Mouse (Mus musculus) naive thymus-derived CD4-positive, alpha-beta T cell, adult 2 months (primary cell): ENCODE measurements around the gene Gm20388.

Source experiments
- DNase-seq: peaks from one replicate; pipeline ENCODE4 v3.0.0-alpha.2; 2011; ENCODE audit warnings: low read depth

Gene Gm20388

GRCm38 (mm10) chr8:121903977-121904376 is 1993.3 kb downstream of the Gm20388 start:
- no peak for DNase-seq

- no peak for DNase-seq
Measured at GRCm38 (mm10) chr8:121904999-121905398, 1994.4 kb downstream of the Gm20388 start.

- DNase-seq: no peak
Measured at GRCm38 (mm10) chr8:121905420-121905819, 1994.8 kb downstream of the Gm20388 start.

GRCm38 (mm10) chr8:121905864-121906263 is 1995.2 kb downstream of the Gm20388 start:
- no peak for DNase-seq

GRCm38 (mm10) chr8:121906542-121907512 is 1996.2 kb downstream of the Gm20388 start:
- peak; percentile 73 for DNase-seq

- peak; percentile 98 for DNase-seq
Measured at GRCm38 (mm10) chr8:121907587-121908248, 1997.1 kb downstream of the Gm20388 start, which contains the start of gene Slc7a5. Slc7a5 (minus strand) TSS chr8:121907694.

GRCm38 (mm10) chr8:121908378-121909147 is 1997.9 kb downstream of the Gm20388 start:
- DNase-seq: no peak

- DNase-seq: peak; percentile 30
Measured at GRCm38 (mm10) chr8:121909148-121909541, 1998.5 kb downstream of the Gm20388 start.

- DNase-seq: peak; percentile 92
Measured at GRCm38 (mm10) chr8:121909663-121910062, 1999.0 kb downstream of the Gm20388 start.

GRCm38 (mm10) chr8:121911400-121911799 is 2000.8 kb downstream of the Gm20388 start:
- no peak for DNase-seq

- no peak for DNase-seq
Measured at GRCm38 (mm10) chr8:121911987-121912386, 2001.3 kb downstream of the Gm20388 start.

GRCm38 (mm10) chr8:121912831-121913230 is 2002.2 kb downstream of the Gm20388 start:
- no peak for DNase-seq

- DNase-seq: no peak
Measured at GRCm38 (mm10) chr8:121913378-121913777, 2002.7 kb downstream of the Gm20388 start.

GRCm38 (mm10) chr8:121919158-121919557 is 2008.5 kb downstream of the Gm20388 start:
- no peak for DNase-seq

GRCm38 (mm10) chr8:121919731-121920130 is 2009.1 kb downstream of the Gm20388 start:
- DNase-seq: no peak

GRCm38 (mm10) chr8:121921582-121921981 is 2010.9 kb downstream of the Gm20388 start:
- DNase-seq: no peak

GRCm38 (mm10) chr8:121922101-121922500 is 2011.5 kb downstream of the Gm20388 start:
- DNase-seq: no peak

GRCm38 (mm10) chr8:121924681-121925080 is 2014.0 kb downstream of the Gm20388 start:
- DNase-seq: no peak

- DNase-seq: peak; percentile 86
Measured at GRCm38 (mm10) chr8:121925624-121926023, 2015.0 kb downstream of the Gm20388 start.

- no peak for DNase-seq
Measured at GRCm38 (mm10) chr8:121926266-121926665, 2015.6 kb downstream of the Gm20388 start.

GRCm38 (mm10) chr8:121927316-121927715 is 2016.7 kb downstream of the Gm20388 start:
- peak; percentile 68 for DNase-seq

GRCm38 (mm10) chr8:121930047-121930446 is 2019.4 kb downstream of the Gm20388 start:
- no peak for DNase-seq
